Mouse (Mus musculus) G1E (cell line): ENCODE results near the gene 4933427I04Rik.

Experiments used
- CTCF ChIP-seq: IDR thresholded peaks from 2 replicates; pipeline ENCODE4 v1.5.1; 2012; ENCODE audit warnings: low read depth, low read length, inconsistent platforms, mixed read lengths
- GATA1 ChIP-seq: IDR thresholded peaks from 2 replicates; pipeline ENCODE4 v1.6.1; 2012; ENCODE audit warnings: borderline replicate concordance, low read length, inconsistent platforms, mixed read lengths
- GATA2 ChIP-seq: IDR thresholded peaks from 2 replicates; pipeline ENCODE4 v1.6.1; 2012; ENCODE audit warnings: low read depth, low read length, inconsistent platforms, borderline replicate concordance
- POLR2AphosphoS5 ChIP-seq: IDR thresholded peaks from 2 replicates; pipeline ENCODE4 v1.6.1; 2012; ENCODE audit warnings: low read depth, low read length, inconsistent platforms; ENCODE audit not compliant: insufficient replicate concordance
- TAL1 ChIP-seq: conservative IDR thresholded peaks from 2 replicates; pipeline ENCODE4 v1.6.1; 2012; ENCODE audit warnings: low read depth, low read length, inconsistent platforms, mixed read lengths

GRCm38 (mm10) chr4:123859379-123859778, at the start of gene 4933427I04Rik:
- TF ChIP-seq CTCF, result no peak
- no peak for TF ChIP-seq GATA1
- no peak for TF ChIP-seq TAL1
- no peak for TF ChIP-seq POLR2AphosphoS5
- TF ChIP-seq GATA2, result no peak
